Mouse (Mus musculus): ENCODE data around the gene Ica1l. TPM values are rescaled to one million over a fixed set of nuclear protein-coding genes. Genes with fewer than 3 reads are reported as not detected.

Gene Ica1l
- polyA plus RNA-seq, 1 experiment from 2014 or later = 1.4 TPM

DNA sequence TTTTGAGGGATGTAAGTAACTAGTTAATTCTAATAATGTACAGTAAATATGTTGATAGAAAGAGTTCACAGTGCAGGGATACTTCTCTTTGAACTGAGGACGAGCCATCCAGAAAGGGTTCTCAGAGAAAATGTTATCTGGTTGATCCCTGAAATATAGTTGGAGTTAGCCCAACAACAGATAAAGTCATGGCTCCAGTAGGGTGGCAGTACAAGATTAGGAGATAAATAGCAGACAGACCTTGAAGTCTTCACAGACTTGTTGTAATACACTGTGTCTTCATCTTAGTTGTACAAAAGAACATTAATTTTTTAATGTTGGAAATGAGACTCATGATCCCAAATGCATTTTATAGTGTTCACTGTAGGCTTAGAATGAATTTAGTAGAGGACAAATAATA is 83.0 kb downstream of the Ica1l start:
- 77% methylated on average over 1 of the region's 1 CpGs for WGBS

DNA sequence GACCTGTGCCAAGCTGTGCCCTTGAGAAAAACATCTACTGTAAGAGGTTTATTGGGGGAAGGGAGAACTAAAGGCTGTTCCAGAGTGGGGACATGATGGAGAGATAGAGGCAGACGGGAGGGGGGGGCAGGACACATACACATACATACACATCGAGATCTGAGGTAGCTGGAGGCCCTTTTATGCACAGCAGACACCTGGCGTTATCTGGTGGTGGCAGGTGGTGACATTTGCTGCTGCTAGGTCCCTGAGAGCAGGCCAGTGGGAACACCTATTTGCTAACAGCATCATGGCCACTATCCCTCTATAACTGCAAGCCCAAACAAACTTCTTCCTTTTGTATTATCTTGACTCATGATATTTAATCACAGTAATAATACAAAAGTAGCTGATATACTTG is 85.8 kb downstream of the Ica1l start:
- H3K27me3 ChIP-seq (replicated peaks) = no peaks in the 10 kb centered on the region
- no peak overlapping the region for H3K4me3 ChIP-seq (replicated peaks)
- no peak overlapping the region for H3K27ac ChIP-seq
- no peak overlapping the region for H3K4me2 ChIP-seq
- peaks cover 3% of the 10 kb centered on the region; the same call in 1 of the 2 replicates for H3K36me3 ChIP-seq
- no peaks in the 10 kb centered on the region for H3K9me3 ChIP-seq
- no peak for ATAC-seq (ENCODE audit: insufficient read depth, low FRiP score, low read depth)
- H3K4me1 ChIP-seq = no peaks in the 10 kb centered on the region
- no peak overlapping the region for H3K9ac ChIP-seq
- WGBS = 68% methylated on average over 3 of the region's 3 CpGs

More for the DNA sequence above, 83.0 kb downstream of the Ica1l start:
- no peaks in the 10 kb centered on the region for H3K27me3 ChIP-seq (replicated peaks)
- H3K9me3 ChIP-seq = no peaks in the 10 kb centered on the region
- H3K27ac ChIP-seq = no peak overlapping the region
- no peak overlapping the region for H3K9ac ChIP-seq
- no peak overlapping the region for H3K4me2 ChIP-seq
- H3K4me1 ChIP-seq = no peaks in the 10 kb centered on the region
- no peak overlapping the region for H3K4me3 ChIP-seq (replicated peaks)
- ATAC-seq (ENCODE audit: insufficient read depth, low FRiP score, low read depth) = no peak
- peaks cover 3% of the 10 kb centered on the region; the same call in 1 of the 2 replicates for H3K36me3 ChIP-seq

DNA sequence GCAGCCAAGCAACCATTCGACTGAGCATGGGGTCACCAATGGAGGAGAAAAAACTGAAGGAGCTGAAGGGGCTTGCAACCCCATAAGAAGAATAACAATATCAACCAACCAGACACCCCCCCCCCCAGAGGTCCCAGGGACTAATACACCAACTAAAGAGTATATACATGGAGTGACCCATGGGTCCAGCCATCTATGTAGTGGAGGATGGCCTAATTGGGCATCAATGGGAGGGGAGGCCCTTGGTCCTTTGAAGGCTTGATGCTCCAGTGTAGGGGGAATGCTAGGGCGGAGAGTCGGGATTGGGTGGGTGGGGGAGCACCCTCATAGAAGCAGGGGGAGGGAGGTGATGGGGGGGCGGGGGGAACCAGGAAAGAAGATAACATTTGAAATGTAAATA is 95.5 kb downstream of the Ica1l start:
- Histone ChIP-seq H3K27me3 (replicated peaks) (no peaks in the 10 kb centered on the region), H3K4me2 (no peak overlapping the region), H3K4me1 (no peaks in the 10 kb centered on the region), H3K9ac (no peak overlapping the region), H3K36me3 (peaks cover 2% of the 10 kb centered on the region; the same call in 1 of the 2 replicates), H3K27ac (no peak overlapping the region), H3K9me3 (no peaks in the 10 kb centered on the region), H3K4me3 (replicated peaks) (no peak overlapping the region)
- WGBS = 100% methylated on average over 4 of the region's 4 CpGs
- ATAC-seq (ENCODE audit: insufficient read depth, low FRiP score, low read depth) = no peak

DNA sequence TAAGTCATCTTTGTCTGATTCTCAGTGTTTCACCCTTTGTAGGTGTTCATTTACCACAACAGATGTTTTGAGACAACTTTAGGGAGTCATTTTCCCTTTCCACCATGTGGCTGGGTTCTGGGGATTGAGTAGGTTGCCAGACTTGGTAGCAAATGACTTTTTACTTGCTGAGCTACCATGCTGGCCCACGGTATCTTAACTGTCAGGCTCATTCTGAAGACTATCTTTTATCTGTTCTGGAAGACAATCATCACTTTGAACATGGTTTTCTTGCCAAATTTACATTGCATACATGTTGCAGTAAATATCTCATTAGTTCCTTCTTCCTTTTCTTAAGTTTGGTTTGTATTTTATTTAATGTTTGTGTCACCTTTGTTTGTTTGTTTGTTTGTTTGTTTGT is 97.0 kb downstream of the Ica1l start:
- Histone ChIP-seq H3K36me3 (peaks cover 2% of the 10 kb centered on the region; the same call in 1 of the 2 replicates), H3K27me3 (replicated peaks) (no peaks in the 10 kb centered on the region), H3K4me3 (replicated peaks) (no peak overlapping the region), H3K4me2 (no peak overlapping the region), H3K9ac (no peak overlapping the region), H3K9me3 (no peaks in the 10 kb centered on the region), H3K27ac (no peak overlapping the region), H3K4me1 (no peaks in the 10 kb centered on the region)
- 63% methylated on average over 1 of the region's 1 CpGs for WGBS
- ATAC-seq (ENCODE audit: insufficient read depth, low FRiP score, low read depth) = no peak

DNA sequence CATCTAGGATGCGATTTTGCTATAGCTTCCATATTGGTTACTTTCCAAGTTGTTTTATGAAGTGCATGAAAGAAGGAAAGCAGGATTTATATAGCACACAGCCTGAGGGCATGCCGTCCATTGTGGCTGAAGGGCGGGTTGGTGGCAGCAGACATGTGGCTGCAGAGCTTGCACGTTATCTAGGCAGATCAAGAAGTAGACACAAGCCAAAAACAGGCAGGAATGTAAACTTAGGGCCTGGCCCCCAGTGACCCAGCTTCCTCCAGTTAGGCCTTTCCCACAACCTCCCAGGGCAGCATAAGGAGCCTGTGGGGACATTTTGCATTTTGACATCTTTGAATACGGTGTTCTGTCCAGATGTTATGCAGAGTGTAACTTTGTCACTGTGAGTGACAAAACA is 99.2 kb downstream of the Ica1l start:
- no peak for ATAC-seq (ENCODE audit: insufficient read depth, low FRiP score, low read depth)
- no peak overlapping the region for H3K27ac ChIP-seq
- no peaks in the 10 kb centered on the region for H3K36me3 ChIP-seq
- H3K9me3 ChIP-seq = no peaks in the 10 kb centered on the region
- H3K9ac ChIP-seq = no peak overlapping the region
- H3K27me3 ChIP-seq (replicated peaks) = no peaks in the 10 kb centered on the region
- no peaks in the 10 kb centered on the region for H3K4me1 ChIP-seq
- 28% methylated on average over 5 of the region's 5 CpGs for WGBS
- H3K4me3 ChIP-seq (replicated peaks) = no peak overlapping the region
- no peak overlapping the region for H3K4me2 ChIP-seq

DNA sequence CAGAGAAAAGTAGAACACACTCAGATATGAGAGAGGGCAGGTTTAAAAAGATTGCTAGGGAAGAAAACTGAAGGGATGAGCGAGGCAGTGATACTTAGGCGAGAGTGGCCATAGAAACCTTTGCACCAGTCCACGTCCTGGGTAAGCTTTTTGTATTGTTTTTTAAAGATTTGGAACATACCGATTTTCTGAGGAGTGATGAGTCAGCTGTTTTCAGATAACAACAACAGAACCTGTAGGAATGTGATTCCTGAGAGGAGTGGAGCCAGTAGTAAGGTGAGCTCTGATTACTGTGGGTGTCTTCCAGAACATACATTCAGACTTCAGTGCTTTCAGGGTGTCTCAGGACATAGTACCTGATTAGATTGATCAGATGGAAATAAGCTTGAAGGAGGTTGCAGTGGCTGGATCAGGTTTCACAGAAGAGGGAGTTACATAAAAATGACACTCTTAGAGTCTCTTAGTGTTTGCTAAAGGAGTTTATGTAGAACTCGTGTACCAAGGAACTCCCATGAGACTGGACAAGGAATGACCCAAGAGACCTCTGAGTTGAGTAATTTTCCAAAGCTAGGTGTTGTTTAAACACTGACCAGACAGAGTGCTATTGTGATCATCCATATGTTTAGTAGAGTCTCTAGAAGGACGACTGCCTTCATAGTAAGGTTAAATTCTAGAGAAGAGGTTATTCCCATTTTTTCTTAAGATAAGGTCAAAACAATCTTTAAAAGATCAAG is 100.8 kb downstream of the Ica1l start:
- H3K36me3 ChIP-seq = no peaks in the 10 kb centered on the region
- WGBS = 61% methylated on average over 6 of the region's 6 CpGs
- no peaks in the 10 kb centered on the region for H3K4me1 ChIP-seq
- no peak for ATAC-seq (ENCODE audit: insufficient read depth, low FRiP score, low read depth)
- no peak overlapping the region for H3K9ac ChIP-seq
- H3K4me2 ChIP-seq = no peak overlapping the region
- H3K27me3 ChIP-seq (replicated peaks) = no peaks in the 10 kb centered on the region
- H3K4me3 ChIP-seq (replicated peaks) = no peak overlapping the region
- H3K9me3 ChIP-seq = no peaks in the 10 kb centered on the region
- H3K27ac ChIP-seq = no peak overlapping the region

DNA sequence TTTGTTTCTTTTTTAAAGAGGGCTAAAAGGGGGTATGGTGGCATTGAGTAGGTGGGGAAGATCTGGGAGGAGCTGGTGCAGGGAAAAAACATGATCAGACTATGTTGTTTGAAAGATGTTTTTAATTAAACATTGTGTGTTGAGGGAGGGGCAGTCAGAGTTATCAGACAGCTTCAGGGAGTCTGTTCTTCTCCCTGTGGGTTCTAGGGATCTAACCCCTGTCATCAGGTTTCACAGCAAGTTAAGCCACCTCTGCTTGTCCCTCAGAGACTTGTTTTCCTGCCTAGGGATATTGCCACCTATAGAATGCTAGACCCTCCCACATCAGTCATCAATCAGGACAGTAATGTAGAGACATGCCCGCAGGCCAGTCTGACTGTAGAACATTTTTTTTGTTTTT is 101.9 kb downstream of the Ica1l start:
- Histone ChIP-seq H3K4me1 (no peaks in the 10 kb centered on the region), H3K27me3 (replicated peaks) (no peaks in the 10 kb centered on the region), H3K4me2 (no peak overlapping the region), H3K9ac (no peak overlapping the region), H3K9me3 (no peaks in the 10 kb centered on the region), H3K27ac (no peak overlapping the region), H3K36me3 (no peaks in the 10 kb centered on the region), H3K4me3 (replicated peaks) (no peak overlapping the region)
- ATAC-seq (ENCODE audit: insufficient read depth, low FRiP score, low read depth) = no peak
- WGBS = 91% methylated on average over 1 of the region's 1 CpGs

DNA sequence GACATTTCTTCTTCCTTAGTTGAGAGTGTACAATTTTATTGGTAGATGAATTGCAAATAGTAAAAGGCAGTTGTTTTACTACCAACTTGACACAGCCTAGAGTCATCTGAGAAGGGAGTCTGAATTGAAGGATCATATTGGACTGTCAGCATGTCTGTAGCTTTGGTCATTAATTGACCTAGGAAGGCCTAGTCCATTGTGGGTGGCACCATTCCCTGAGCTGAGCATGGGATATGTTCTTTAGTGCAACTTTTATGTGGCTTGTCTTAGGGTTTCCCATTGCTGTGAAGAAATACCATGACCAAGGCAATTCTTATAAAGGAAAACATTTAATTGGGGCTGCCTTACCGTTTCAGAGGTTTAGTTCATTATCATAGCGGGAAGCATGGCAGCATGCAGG is 110.0 kb downstream of the Ica1l start:
- no peaks in the 10 kb centered on the region for H3K9me3 ChIP-seq
- ATAC-seq (ENCODE audit: insufficient read depth, low FRiP score, low read depth) = no peak
- H3K36me3 ChIP-seq = no peaks in the 10 kb centered on the region
- 95% methylated on average over 2 of the region's 2 CpGs for WGBS
- H3K4me3 ChIP-seq (replicated peaks) = no peak overlapping the region
- H3K27me3 ChIP-seq (replicated peaks) = no peaks in the 10 kb centered on the region
- H3K4me2 ChIP-seq = no peak overlapping the region
- no peak overlapping the region for H3K27ac ChIP-seq
- no peak overlapping the region for H3K9ac ChIP-seq
- H3K4me1 ChIP-seq = no peaks in the 10 kb centered on the region

Other genes with a start within 250 kb of the Ica1l start
- 7.0 and 8.0 TPM in 2 replicates for gene Fam117b, start 130.2 kb downstream of the Ica1l start, polyA plus RNA-seq (2015; fragmentation: Nextera tagmentation; extraction: Ambion mirVana)
- 5.1 and 6.0 TPM in 2 replicates for gene Carf, start 55.1 kb upstream of the Ica1l start, polyA plus RNA-seq (2015; fragmentation: Nextera tagmentation; extraction: Ambion mirVana)
- gene Wdr12, start 55.5 kb upstream of the Ica1l start, polyA plus RNA-seq (2015; fragmentation: Nextera tagmentation; extraction: Ambion mirVana) = 45.2 and 47.6 TPM in 2 replicates
- 7.8 and 8.4 TPM in 2 replicates for gene Nbeal1, start 137.4 kb upstream of the Ica1l start, polyA plus RNA-seq (2015; fragmentation: Nextera tagmentation; extraction: Ambion mirVana)